Mouse (Mus musculus) left cerebral cortex, adult 18-20 months (tissue): ENCODE results near the gene Srgap3. TPM values are rescaled to one million over a fixed set of nuclear protein-coding genes. Genes with fewer than 3 reads are reported as not detected.

Experiments
- DNase-seq, 2 experiments: peaks; one replicate each; pipeline ENCODE4 v3.0.0; 2021 to 2022; ENCODE audit warnings: low spot score in 2 of 2, mixed read lengths in 1 of 2
- total RNA-seq, 2 experiments: library from RNA; stranded (reverse); gene quantifications; 2 replicates each; pipeline ENCODE4 v1.2.3; 2021

Srgap3 gene
- total RNA-seq, 2 experiments from 2014 or later = 217 to 223 TPM

GRCm38 (mm10) chr6:112916243-112916642, 30.8 kb downstream of the Srgap3 start:
- no peak for DNase-seq

GRCm38 (mm10) chr6:112912552-112912951, 34.5 kb downstream of the Srgap3 start:
- no peak for DNase-seq

GRCm38 (mm10) chr6:112909711-112910110, 37.4 kb downstream of the Srgap3 start:
- no peak for DNase-seq

DNA sequence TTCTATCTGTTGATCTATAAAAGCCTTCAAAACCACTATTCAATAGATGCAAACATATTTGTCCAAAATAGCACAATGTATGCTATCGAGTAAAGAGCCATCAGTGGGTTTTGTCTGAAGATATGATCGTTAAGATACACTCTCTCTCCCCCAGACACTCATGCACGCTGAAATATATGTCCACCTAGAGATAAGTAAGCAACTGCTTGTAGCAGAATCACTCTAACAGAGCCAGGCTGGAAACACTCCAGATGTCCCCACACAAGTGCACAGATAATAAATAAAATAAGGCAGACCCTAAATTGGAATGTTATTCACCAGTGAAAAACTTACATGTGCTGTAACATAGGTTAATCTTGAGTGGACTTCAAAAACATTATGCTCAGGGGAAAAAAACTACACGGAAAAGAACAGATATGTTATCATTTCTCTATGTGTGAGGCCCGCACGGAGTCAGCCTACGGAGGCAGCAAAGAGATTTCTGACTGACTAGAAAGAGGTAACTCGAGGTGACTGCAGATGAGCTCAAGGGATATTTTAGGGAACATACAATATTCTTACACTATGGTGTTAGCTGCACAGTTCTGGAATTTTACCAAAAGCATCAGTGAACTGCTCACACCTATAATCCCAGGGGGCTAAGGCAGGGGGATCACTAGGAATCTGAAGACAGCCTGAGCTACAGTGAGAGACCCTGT, 39.0 kb downstream of the Srgap3 start:
- DNase-seq = no peak

GRCm38 (mm10) chr6:112903796-112904195, 43.3 kb downstream of the Srgap3 start:
- no peak for DNase-seq

DNA sequence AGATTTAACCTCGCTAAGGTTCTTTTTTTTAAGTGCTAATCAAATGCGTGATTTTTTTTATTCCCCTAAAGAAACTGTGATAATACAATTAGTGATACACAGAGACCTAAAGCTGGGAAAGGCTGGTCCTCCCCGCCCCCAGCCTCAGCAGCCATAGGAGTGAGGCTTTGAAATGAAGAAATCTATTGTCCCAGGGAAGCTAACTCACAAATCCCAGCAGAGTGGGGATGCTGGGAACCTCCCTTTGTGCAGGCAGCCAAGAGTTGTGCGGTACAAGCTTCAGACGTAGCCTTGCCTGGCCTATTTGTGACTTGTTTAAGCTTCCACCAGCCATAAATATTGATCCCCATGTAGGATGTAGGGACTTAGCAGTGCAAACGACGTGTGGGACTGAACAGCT, 43.8 kb downstream of the Srgap3 start:
- DNase-seq = no peak

- DNase-seq = no peak
Observed at GRCm38 (mm10) chr6:112902791-112903190, 44.3 kb downstream of the Srgap3 start.

DNA sequence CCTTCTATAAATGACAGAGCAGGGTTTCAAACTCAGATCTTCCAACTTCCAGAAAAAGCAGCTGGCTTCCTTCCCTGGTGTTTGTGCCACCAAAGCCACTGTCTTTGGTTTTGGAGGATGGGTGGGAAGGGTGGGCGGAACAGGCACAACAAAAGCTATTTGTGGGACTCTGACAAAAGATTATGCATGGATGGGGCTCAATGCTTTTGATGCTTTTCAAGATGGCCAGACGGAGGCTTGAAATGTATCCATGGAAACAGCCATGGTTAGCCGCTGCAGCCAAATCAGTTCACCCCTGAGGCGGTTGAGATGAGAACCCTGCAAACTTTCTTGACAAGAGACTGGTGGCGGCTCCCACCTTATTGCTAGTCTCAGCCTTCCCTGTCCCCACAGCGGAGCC, 46.8 kb downstream of the Srgap3 start:
- peak; percentile 13 to 33 for DNase-seq

DNA sequence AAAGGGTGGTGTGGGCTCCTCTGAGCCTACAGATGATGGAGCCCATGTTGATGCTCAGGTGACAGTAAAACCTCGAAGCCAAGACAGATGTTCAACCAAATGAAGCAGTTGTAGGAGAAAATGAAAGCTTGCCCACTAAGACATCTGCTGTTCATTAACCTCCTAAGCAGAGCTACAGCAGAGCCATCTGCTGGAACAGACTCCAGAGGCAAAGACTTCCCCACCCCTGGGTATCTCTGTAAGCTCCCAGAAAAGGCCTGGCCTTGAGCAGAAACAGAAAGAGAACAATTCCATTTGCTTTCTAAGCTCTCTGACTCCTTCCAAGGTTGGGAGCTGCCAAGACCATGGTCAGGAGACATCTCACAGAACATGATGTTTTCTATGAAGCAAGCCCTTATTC, 47.4 kb downstream of the Srgap3 start:
- no peak for DNase-seq

GRCm38 (mm10) chr6:112899276-112899675, 47.8 kb downstream of the Srgap3 start:
- DNase-seq = no peak

DNA sequence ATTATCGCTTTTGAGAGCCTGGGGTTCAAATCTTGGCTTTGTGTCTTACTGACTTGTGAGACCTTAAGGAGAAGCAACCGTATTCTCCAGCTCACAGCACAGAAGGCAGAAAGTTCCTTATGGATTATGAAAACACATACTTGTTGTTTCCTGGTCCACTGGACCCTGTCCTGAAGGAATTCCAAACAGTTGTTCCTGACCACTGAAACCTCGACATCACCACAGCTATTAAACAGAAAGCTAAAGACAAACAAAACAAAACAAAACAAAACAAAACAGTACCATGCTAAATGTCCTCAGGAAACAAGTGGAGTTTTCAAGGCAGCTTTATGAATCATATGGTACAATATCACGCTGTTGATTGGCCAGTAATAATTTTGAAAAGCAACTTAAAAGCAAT, 48.6 kb downstream of the Srgap3 start:
- no peak for DNase-seq

DNA sequence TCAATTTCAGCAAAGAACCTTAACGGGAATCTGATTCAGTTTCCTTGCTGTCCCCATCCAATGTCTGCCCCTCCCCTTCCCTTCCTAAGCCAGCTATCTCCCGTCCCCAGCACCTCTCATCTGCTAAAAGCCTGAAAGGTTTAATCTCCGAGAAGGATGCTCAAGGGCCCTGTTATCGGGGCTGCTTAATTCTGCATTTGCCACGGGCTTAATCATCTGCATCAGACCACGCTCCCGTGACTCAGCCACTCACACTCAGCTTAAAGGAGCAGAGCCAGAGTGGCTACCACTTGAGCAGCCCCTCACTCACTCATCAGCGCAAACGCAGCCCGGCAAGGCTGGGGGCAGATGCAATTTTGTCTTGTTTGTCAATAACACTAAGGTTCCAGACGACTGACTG, 50.7 kb downstream of the Srgap3 start:
- no peak for DNase-seq

GRCm38 (mm10) chr6:112890331-112890751, 56.7 kb downstream of the Srgap3 start:
- DNase-seq = no peak

DNA sequence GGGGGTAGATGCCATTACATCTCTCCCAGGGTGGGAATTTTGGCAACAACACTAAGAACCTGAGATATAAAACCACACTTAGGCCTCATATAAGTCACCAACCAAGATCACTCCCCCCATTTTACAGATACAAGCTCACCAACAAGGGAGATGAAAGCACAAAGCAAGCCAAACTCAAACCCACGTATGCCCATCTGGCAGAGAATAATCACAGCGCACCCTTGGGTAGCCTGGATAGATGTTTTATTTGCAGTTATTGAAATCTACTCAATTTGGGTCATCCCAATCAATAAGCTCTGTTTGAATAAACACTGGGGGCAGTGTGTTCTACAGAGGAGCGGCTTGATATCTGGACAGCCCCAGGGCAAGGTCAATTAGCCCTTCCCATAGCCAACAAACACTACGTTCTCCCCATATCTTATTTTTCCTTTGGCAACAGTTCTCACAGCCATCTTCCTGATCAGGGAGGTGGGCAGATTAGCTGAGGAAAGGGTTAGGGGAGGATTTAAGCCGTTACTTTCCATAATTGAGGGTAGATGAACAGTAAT, 63.4 kb downstream of the Srgap3 start:
- no peak for DNase-seq

GRCm38 (mm10) chr6:112880048-112880534, 67.0 kb downstream of the Srgap3 start:
- DNase-seq = peak; percentile 49 to 71

- DNase-seq = no peak
Observed at GRCm38 (mm10) chr6:112879154-112879553, 67.9 kb downstream of the Srgap3 start.

GRCm38 (mm10) chr6:112873089-112873835, 73.8 kb downstream of the Srgap3 start:
- no peak for DNase-seq

- no peak for DNase-seq
Observed at GRCm38 (mm10) chr6:112871241-112871780, 75.8 kb downstream of the Srgap3 start.

DNA sequence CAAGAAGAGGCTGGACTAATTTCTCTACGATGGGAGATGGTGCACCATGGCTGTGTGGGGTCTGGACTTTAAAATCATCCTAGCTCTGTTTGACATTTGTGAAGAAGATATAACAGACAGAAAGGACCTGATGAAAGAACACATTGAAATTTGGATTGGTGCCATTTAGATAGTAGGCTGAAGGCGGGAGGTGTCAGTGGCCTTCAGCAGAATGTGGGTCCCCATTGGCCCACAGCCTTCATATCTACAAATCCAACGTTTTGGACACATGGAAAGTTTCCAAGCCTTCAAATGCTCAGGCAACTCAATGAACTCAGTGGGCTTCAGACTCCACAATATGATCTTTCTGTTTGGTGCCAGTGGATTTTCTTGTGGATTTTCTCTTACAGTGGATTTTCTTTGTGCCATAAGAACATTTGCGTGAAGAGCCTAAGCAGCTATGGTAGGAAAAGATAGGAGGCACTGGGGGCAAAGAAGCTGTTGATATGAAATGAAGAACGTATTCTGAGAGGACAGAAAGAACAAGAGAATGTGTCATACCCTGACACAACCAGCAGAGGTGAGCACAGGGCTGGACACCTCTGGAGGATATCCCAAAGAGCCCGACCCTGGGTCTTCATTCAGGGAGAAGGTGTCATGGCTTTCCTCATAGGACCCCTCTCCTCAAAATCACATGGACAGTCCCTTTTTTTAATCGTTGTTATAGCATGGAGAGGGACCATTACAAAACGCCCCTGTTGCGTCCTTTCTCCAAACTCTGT, 78.7 kb downstream of the Srgap3 start:
- DNase-seq = no peak

DNA sequence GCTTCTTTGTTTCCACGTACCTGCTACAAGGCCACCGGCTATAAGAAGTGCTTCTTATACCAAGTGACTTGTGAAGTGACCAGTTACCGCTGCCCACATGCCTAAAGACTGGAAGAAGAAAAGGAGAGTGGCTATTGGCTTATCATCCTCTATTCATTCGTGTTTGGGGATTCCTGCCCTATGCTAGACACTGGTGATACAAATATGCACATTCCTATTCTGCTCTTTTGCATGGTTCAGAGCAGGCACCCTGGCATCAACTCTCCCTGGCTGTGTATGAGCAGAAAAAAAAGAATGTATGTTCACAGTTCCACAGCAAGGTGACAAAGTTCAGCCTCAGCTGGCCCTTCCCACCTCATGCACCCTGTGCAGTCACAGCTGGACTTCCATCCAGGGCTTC, 81.0 kb downstream of the Srgap3 start:
- no peak for DNase-seq

DNA sequence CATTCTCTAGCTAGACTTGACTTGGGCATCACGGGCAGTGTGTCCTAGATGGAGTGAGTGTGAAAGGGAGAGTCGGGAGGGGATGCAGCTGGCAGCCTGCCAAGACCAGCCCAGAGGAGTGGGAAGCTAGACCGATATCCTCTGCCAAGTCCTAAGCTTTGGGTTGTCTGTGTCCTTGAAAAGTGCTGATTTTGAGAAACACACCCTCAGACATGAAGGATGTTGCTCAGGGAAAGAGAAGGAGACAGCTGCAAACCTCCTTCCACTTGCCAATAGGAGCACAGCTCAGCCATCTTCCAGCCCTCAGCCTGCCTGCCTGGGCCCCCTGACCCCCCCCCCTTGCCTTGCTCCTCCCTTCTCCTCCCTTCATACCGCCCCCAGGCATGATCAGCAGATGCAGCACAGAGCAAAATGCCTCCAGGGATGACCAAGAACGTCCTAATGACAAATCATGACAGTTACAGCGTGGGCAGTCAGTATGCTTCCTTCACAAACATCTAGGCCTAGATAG, 82.0 kb downstream of the Srgap3 start:
- peak; percentile 34 to 52 for DNase-seq
